Mouse (Mus musculus) midbrain, embryonic 12.5 days (tissue): ENCODE measurements around the gene Ssty1. TPM values are rescaled to one million over a fixed set of nuclear protein-coding genes. Genes with fewer than 3 reads are reported as not detected.
"Not testable (repeated sequence)": the region's sequence is repeated elsewhere in the genome, so short reads cannot be mapped to it uniquely, and the experiment has no call there.

Source experiments
- ATAC-seq: fragments of 200-750 bp; cut with Nextera tagmentation; 2 replicates; pipeline ENCODE4 v1.8.0; 2017; ENCODE audit warnings: low read depth, moderate TSS enrichment, moderate library complexity; ENCODE audit not compliant: low FRiP score
- H3K27ac ChIP-seq: fragments of 300-500 bp; sonication (generic); replicated peaks from 2 replicates; pipeline ENCODE4 v1.5.1; 2016; ENCODE audit warnings: mild to moderate bottlenecking
- H3K27me3 ChIP-seq: fragments of 300-500 bp; sonication (generic); 2 replicates; pipeline ENCODE4 v1.6.1; 2016; ENCODE audit warnings: mild to moderate bottlenecking
- H3K36me3 ChIP-seq: fragments of 300-500 bp; sonication (generic); 2 replicates; pipeline ENCODE4 v1.6.1; 2016
- H3K4me1 ChIP-seq: fragments of 300-500 bp; sonication (generic); 2 replicates; pipeline ENCODE4 v1.6.1; 2016
- H3K4me2 ChIP-seq: fragments of 300-500 bp; sonication (generic); replicated peaks from 2 replicates; pipeline ENCODE4 v1.6.1; 2016; ENCODE audit warnings: mild to moderate bottlenecking, moderate library complexity
- H3K4me3 ChIP-seq: fragments of 300-500 bp; sonication (generic); 2 replicates; pipeline ENCODE4 v1.5.1; 2016; ENCODE audit warnings: mild to moderate bottlenecking
- H3K9ac ChIP-seq: fragments of 300-500 bp; sonication (generic); replicated peaks from 2 replicates; pipeline ENCODE4 v1.6.1; 2016; ENCODE audit warnings: mild to moderate bottlenecking, moderate library complexity
- H3K9me3 ChIP-seq: fragments of 300-500 bp; sonication (generic); 2 replicates; pipeline ENCODE4 v1.6.1; 2016; ENCODE audit warnings: mild to moderate bottlenecking
- WGBS: fragments of 180-500 bp; shearing (Covaris S2); methylation state at CpG from one replicate; pipeline ENCODE4 v1.1.7; 2016; 5-methylcytosine and 5-hydroxymethylcytosine counted together
- polyA plus RNA-seq: library from polyadenylated mRNA; unstranded; fragments of >200 nt; fragmentation: Nextera tagmentation; extraction: Ambion mirVana; gene quantifications from 2 replicates; pipeline ENCODE4 v1.2.1, GENCODE M21; 2016

Ssty1 gene
- polyA plus RNA-seq = not detected in 2 replicates

- not testable (repeated sequence) for H3K4me2 ChIP-seq, H3K36me3 ChIP-seq, H3K4me3 ChIP-seq, H3K9ac ChIP-seq, H3K27ac ChIP-seq, H3K4me1 ChIP-seq, ATAC-seq, H3K9me3 ChIP-seq, H3K27me3 ChIP-seq
These were observed at the start of gene Ssty1 for GRCm38 (mm10) chrY:18088816-18089215. TSS of gene Ssty1 (plus strand) at chrY:18089116.

GRCm38 (mm10) chrY:18061712-18062111 is 27.2 kb upstream of the Ssty1 start, which contains the start of gene Gm21764:
TSS of gene Gm21764 (minus strand) at chrY:18061812.
- H3K4me3 ChIP-seq, H3K4me2 ChIP-seq, H3K9ac ChIP-seq, H3K27me3 ChIP-seq, H3K9me3 ChIP-seq, H3K4me1 ChIP-seq, ATAC-seq, H3K27ac ChIP-seq, H3K36me3 ChIP-seq: not testable (repeated sequence)
- WGBS = no CpG with 5 or more reads among the region's 3 CpGs

Other genes with a start within 250 kb of the Ssty1 start
- not detected in 2 replicates for gene Gm21904, start 242.8 kb upstream of the Ssty1 start, polyA plus RNA-seq
- gene Gm20772, start 214.4 kb upstream of the Ssty1 start, polyA plus RNA-seq = not detected in 2 replicates
- gene Gm20831, start 214.4 kb upstream of the Ssty1 start, polyA plus RNA-seq = not detected in 2 replicates
- not detected in 2 replicates for gene Srsy, start 151.8 kb upstream of the Ssty1 start, polyA plus RNA-seq
- not detected in 2 replicates for gene Gm21764, start 27.3 kb upstream of the Ssty1 start, polyA plus RNA-seq